Mouse (Mus musculus) forebrain, embryonic 13.5 days (tissue): ENCODE measurements at regions not wholly inside any gene's neighbourhood (a gene's known extent, or its start where the extent isn't known, plus 50 kb on each side); places are given as distances from the start of the nearest gene placed in this dataset.

Source experiments
- ATAC-seq: fragments of 200-750 bp; cut with Nextera tagmentation; 2 replicates; pipeline ENCODE4 v1.8.0; 2017
- H3K27ac ChIP-seq: fragments of 300-500 bp; sonication (generic); 2 replicates; pipeline ENCODE4 v1.5.1; 2015; ENCODE audit warnings: inconsistent platforms, mild to moderate bottlenecking, moderate library complexity
- H3K27me3 ChIP-seq: fragments of 300-500 bp; sonication (generic); 2 replicates; pipeline ENCODE4 v1.6.1; 2015; ENCODE audit warnings: mild to moderate bottlenecking, inconsistent platforms
- H3K36me3 ChIP-seq: fragments of 300-500 bp; sonication (generic); 2 replicates; pipeline ENCODE4 v1.6.1; 2015; ENCODE audit warnings: mild to moderate bottlenecking, inconsistent platforms; ENCODE audit not compliant: poor library complexity, severe bottlenecking
- H3K4me1 ChIP-seq: fragments of 300-500 bp; sonication (generic); 2 replicates; pipeline ENCODE4 v1.6.1; 2015; ENCODE audit warnings: inconsistent platforms
- H3K4me2 ChIP-seq: fragments of 300-500 bp; sonication (generic); 2 replicates; pipeline ENCODE4 v1.6.1; 2015; ENCODE audit warnings: inconsistent platforms, mild to moderate bottlenecking, moderate library complexity
- H3K4me3 ChIP-seq: fragments of 300-500 bp; sonication (generic); 2 replicates; pipeline ENCODE4 v1.5.1; 2015; ENCODE audit warnings: mild to moderate bottlenecking, inconsistent platforms
- H3K9ac ChIP-seq: fragments of 300-500 bp; sonication (generic); 2 replicates; pipeline ENCODE4 v1.6.1; 2015; ENCODE audit warnings: mild to moderate bottlenecking, inconsistent platforms
- H3K9me3 ChIP-seq: fragments of 300-500 bp; sonication (generic); replicated peaks from 2 replicates; pipeline ENCODE4 v1.6.1; 2016; ENCODE audit warnings: inconsistent platforms
- WGBS: fragments of 180-500 bp; shearing (Covaris S2); methylation state at CpG from one replicate; pipeline ENCODE4 v1.1.7; 2015; 5-methylcytosine and 5-hydroxymethylcytosine counted together

DNA sequence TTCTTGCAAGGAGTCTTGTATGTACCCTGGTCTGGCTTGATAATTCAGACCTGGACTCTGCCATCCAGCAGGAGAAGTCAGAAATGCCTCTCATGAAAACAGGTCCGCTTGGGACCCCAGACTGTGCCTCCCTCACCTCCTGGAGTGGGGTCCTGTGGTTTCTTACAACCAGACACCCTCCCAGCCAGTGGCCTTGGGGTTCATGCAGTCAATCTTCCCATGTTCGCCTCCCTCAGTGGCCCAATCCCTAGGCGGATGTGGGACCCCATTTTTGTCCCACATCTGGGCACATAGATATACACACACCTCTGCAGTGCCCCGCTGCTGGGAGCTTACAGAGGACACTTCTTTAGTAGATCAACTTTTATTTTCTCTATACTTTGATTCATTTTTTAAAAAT is 217.7 kb downstream of the Lrfn2 start:
- Histone ChIP-seq H3K9ac (no peak overlapping the region), H3K27ac (no peak overlapping the region), H3K4me3 (no peak overlapping the region), H3K36me3 (no peaks in the 10 kb centered on the region), H3K4me1 (no peaks in the 10 kb centered on the region), H3K27me3 (no peaks in the 10 kb centered on the region), H3K4me2 (no peak overlapping the region), H3K9me3 (no peaks in the 10 kb centered on the region)
- 90% methylated on average over 4 of the region's 4 CpGs for WGBS
- no peak for ATAC-seq

DNA sequence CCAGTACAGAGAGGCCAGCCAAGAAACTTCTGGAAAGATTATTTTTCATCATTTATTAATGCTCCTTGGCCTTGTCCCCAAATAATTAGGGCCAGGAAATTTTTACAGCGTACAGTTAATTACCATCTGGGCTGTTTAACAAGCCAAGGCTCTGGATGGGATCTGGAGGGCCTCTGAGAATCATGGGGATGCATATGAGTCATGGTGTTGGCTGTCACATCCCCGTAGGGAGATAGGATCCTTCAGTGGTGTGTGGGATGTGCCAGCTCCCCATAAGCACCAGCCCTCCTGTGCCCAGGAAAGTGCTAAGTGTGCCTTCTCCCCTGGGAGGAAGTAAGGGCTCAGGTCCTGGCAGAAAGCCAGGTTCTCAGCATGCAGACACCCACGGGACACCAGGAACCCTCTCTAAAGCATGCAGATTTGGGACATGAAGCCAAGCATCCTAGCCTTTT is 218.8 kb downstream of the Lrfn2 start:
- Histone ChIP-seq H3K36me3 (no peaks in the 10 kb centered on the region), H3K27me3 (no peaks in the 10 kb centered on the region), H3K9ac (no peak overlapping the region), H3K9me3 (no peaks in the 10 kb centered on the region), H3K4me1 (no peaks in the 10 kb centered on the region), H3K4me3 (no peak overlapping the region), H3K4me2 (no peak overlapping the region), H3K27ac (no peak overlapping the region)
- ATAC-seq, result no peak
- 71% methylated on average over 3 of the region's 3 CpGs for WGBS

DNA sequence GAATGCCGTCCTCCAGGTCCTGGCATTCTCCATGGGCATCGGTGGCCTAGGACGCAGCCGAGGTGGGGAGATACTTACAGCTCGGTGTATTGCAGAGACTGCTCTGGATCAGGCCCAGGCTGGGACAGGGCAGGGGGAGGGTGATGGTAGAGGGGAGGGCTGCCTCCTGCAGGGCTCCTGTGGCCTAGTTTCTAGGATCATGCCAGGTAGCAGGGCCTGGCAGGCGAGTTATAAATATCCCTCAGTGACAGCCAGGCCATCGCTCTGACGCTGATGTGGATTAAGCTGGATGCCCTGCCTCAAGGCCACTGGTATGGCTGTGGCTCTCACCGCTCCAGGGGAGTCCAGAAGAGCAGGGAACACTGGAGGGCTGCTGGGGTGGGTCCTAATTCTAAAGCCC is 221.8 kb downstream of the Lrfn2 start:
- H3K4me3 ChIP-seq, result no peak overlapping the region
- WGBS, result 82% methylated on average over 9 of the region's 9 CpGs

DNA sequence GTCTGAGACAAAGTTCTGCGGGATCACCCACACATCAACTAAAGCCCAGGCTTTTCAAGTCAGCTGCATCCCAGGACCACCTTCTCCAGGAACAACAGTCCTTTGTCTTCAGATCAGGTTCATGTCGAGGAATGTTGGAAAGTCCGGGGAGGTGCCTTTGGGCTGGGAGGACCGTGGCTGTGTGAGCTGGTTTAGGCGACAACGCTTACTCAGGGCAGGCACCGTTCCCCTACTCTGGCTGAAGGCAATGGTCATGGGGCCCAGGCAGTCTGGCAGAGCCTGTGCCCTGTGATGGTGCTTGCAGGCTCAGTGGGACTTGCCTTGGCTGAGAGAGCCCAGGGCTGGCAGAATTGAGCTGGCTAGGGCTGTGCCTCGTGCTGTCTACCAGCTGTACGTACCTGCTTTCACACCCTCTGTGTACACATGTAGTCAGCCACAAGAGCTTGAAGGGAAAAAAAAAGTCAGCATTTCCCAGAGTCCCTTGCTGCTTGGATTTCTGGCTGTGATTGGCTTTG is 222.9 kb downstream of the Lrfn2 start:
- no peaks in the 10 kb centered on the region for H3K9me3 ChIP-seq
- ATAC-seq, result no peak
- WGBS, result 71% methylated on average over 9 of the region's 9 CpGs
- H3K27ac ChIP-seq, result no peak overlapping the region
- H3K4me1 ChIP-seq, result no peaks in the 10 kb centered on the region
- no peak overlapping the region for H3K9ac ChIP-seq
- H3K36me3 ChIP-seq, result no peaks in the 10 kb centered on the region
- no peaks in the 10 kb centered on the region for H3K27me3 ChIP-seq
- no peak overlapping the region for H3K4me2 ChIP-seq
- H3K4me3 ChIP-seq, result no peak overlapping the region

More for the DNA sequence above, 221.8 kb downstream of the Lrfn2 start:
- H3K9me3 ChIP-seq, result no peaks in the 10 kb centered on the region
- no peak overlapping the region for H3K4me2 ChIP-seq
- H3K9ac ChIP-seq, result no peak overlapping the region
- H3K27me3 ChIP-seq, result no peaks in the 10 kb centered on the region
- no peaks in the 10 kb centered on the region for H3K4me1 ChIP-seq
- H3K36me3 ChIP-seq, result no peaks in the 10 kb centered on the region
- H3K27ac ChIP-seq, result no peak overlapping the region
- no peak for ATAC-seq

DNA sequence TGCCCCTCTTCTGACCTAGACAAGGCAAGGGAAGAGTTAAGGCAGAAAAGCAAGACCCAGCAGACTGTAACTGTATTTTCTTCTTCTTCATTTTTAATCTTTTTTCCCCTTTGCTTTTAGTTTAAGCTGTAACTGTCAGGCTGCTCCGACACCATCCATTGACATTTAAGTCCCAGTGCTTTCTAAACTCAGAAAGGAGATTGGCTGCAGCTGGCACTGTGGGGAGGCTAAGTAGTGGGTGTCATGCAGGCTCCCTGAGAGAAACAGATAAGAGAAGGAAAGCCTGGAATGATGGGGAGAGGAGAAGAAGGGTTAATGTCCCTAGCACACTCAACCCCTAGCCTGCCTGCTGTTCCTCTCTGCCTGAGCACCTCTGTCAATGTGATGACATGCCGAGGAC is 225.4 kb downstream of the Lrfn2 start:
- H3K4me3 ChIP-seq, result no peak overlapping the region
- H3K9me3 ChIP-seq, result no peaks in the 10 kb centered on the region
- no peaks in the 10 kb centered on the region for H3K36me3 ChIP-seq
- WGBS, result 85% methylated on average over 2 of the region's 2 CpGs
- no peak overlapping the region for H3K4me2 ChIP-seq
- H3K27me3 ChIP-seq, result no peaks in the 10 kb centered on the region
- H3K4me1 ChIP-seq, result no peaks in the 10 kb centered on the region
- no peak overlapping the region for H3K27ac ChIP-seq
- no peak overlapping the region for H3K9ac ChIP-seq
- ATAC-seq, result no peak

DNA sequence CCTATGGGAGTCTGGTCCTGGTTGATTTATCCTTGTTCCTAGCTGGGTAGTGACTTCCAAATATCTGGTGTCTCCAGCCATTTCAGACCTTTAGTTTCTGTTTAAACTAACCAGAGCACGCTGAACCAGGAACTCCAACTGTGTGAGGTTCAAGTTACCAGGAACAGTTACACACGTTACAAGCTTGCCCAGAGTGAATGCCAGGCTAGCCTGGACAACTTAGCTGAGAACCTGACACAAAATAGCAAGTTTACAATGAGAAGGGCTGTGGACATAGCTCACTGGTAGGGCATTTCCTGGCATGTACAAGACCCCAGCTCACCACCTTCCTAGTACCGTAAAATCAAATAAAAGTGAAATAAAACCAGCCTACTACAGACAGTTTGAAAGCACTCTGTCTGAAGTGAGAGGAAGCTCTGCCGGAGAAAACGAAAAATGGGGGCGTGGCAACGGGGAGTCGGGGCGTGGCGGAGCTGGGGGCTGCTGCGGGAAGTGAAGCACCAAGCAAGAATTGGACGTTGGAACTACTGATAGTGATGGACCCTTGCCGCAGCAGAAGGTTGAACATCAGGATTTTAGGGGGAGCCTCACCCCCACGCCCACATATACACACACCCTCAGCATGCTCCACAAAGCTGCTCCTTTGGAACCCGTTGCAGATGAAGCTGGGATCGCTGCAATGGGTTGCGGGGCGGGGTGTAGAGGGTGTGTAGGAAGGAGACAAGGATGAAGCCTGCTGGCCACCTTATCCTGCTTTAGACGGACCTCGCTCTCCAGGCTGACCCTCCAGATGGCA is 239.3 kb downstream of the Lrfn2 start:
- H3K9me3 ChIP-seq, result no peaks in the 10 kb centered on the region
- H3K4me3 ChIP-seq, result peak overlapping the region; percentile 42
- H3K36me3 ChIP-seq, result no peaks in the 10 kb centered on the region
- WGBS, result 6% methylated on average over 20 of the region's 20 CpGs
- H3K27ac ChIP-seq, result no peak overlapping the region
- H3K27me3 ChIP-seq, result peaks cover 4% of the 10 kb centered on the region; the same call in 1 of the 2 replicates
- peak; percentile 57 for ATAC-seq
- H3K9ac ChIP-seq, result peak overlapping the region; percentile 51
- H3K4me1 ChIP-seq, result peaks cover 20% of the 10 kb centered on the region
- peak overlapping the region; percentile 81 for H3K4me2 ChIP-seq

DNA sequence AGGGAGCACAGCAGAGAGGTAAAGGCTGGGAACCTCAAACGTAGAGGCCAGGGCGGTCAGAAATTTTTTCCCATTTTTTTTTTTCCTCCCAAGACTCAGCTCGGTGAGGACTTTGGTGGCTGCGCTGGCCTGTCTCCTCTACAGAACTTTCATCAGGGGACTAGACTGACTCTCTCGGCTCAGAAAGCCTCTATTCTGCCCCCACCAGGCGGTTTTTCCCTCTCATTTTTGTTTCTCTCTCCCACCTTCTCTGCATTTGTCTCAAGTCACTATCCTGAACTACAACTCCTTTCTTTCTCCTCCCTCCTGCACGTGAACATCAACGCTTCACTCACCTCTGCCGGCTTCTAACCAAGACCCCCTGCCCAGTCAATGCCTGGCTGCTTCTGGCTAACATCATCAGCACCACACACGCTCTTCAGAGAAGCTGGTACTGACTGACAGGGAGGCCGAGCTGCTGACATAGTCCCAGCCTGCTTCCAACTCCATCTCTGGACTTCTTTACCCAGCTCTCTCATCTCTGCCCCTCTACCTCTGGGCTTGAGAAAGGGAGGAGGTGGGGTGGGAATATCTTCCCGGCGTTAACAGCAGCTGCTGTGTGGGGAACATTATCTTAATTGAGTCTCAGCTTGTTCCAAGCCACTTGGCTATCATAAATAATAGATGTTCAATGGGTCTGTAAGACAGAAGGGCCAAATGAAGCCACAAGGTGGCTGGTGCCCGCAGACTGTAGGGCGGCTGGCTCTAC is 240.0 kb downstream of the Lrfn2 start:
- Histone ChIP-seq H3K9me3 (no peaks in the 10 kb centered on the region), H3K4me2 (peak overlapping the region; percentile 81), H3K27ac (no peak overlapping the region), H3K36me3 (no peaks in the 10 kb centered on the region), H3K27me3 (peaks cover 4% of the 10 kb centered on the region; the same call in 1 of the 2 replicates), H3K4me1 (peaks cover 20% of the 10 kb centered on the region), H3K4me3 (peak overlapping the region; percentile 42), H3K9ac (peak overlapping the region; percentile 51)
- ATAC-seq, result peak; percentile 58
- 9% methylated on average over 15 of the region's 15 CpGs for WGBS

DNA sequence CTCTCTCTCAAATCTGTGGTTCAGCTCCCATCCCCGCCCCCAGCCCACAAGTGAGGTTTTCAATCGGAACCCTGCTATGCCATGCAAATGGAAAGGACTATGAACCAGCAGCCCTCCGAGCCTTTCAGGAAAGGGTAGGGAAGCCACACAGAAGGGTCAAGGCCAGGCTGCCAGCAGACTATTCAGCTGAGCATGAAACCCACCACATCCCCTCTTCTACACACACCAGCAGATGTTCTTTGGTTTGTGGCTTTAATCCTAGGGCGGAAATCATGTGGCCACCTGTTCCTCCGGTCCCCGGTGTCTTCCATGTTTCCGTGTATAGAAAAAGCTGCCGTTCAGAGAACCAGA is 240.6 kb downstream of the Lrfn2 start:
- H3K27ac ChIP-seq, result no peak overlapping the region
- no peaks in the 10 kb centered on the region for H3K9me3 ChIP-seq
- peaks cover 21% of the 10 kb centered on the region for H3K4me1 ChIP-seq
- peak; percentile 3; the same call in 1 of the 2 replicates for ATAC-seq
- peaks cover 4% of the 10 kb centered on the region; the same call in 1 of the 2 replicates for H3K27me3 ChIP-seq
- WGBS, result 60% methylated on average over 8 of the region's 8 CpGs
- no peaks in the 10 kb centered on the region for H3K36me3 ChIP-seq
- no peak overlapping the region for H3K4me2 ChIP-seq
- no peak overlapping the region for H3K4me3 ChIP-seq
- 0 out of 2 replicates have a peak overlapping the region, but pooled peaks have one; percentile 51 for H3K9ac ChIP-seq

DNA sequence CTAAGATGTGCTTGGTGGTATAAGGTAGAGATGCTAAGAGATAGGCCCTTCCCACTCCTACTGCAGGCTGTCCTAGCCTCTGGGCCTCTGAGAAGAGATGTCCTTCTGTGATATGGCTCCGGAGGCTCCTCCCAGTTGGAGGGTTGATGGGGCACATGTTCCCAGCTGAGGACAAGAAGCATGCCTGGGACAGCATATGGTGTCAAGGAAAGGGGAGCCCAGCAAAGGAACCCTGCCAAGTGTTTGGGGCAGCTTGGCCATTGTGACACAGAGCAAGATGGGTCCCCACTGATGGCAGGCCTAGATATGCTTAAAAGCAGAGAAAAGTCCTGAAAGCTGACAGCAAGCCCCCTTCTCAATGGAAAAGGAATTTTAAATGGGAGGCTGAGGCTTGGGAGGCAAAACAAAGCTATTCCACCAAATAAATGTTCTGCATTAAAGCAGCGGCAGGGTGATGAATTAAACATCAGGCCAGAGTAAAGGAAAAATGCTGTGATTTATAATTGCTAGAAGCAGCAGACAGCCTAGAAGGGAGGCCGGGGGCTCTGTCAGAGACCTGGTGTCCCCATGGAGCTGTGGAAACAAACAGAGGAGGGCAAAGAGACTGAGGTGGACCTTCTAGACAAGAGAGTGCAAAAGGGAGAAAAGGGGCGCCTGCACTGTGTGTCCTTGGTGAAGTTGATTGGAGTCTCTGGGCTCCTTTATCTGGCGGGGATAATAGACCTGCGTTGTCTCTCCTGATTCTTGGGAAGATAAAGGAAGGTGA is 246.0 kb downstream of the Lrfn2 start:
- Histone ChIP-seq H3K4me3 (no peak overlapping the region), H3K9me3 (no peaks in the 10 kb centered on the region), H3K4me1 (peaks cover 27% of the 10 kb centered on the region), H3K27ac (peak overlapping the region; percentile 48), H3K27me3 (no peaks in the 10 kb centered on the region), H3K4me2 (no peak overlapping the region), H3K36me3 (no peaks in the 10 kb centered on the region), H3K9ac (no peak overlapping the region)
- peak; percentile 67 for ATAC-seq
- WGBS, result 62% methylated on average over 6 of the region's 6 CpGs

DNA sequence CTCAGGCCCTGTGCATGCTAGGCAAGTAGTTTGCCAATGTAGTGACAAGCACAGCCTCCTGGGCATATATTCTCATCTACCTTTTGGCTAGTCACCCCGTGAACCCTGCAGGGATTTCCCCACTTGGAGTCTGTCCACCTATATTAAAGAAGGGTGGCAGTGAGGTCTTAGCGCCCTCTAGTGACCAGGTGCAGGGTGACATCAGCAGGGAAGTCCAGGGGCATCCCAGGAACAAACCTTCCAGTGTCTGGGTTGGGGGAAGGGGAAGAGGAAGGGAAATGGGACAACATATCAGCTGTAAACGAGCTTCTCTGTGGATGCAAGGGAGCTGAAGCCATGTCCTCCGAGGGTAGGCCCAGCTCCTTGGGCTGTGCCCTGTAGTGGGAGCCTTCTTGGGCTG is 245.7 kb upstream of the Mocs1 start:
- H3K27me3 ChIP-seq, result no peaks in the 10 kb centered on the region
- 7% methylated on average over 4 of the region's 4 CpGs for WGBS
- no peak overlapping the region for H3K9ac ChIP-seq
- ATAC-seq, result no peak
- H3K4me3 ChIP-seq, result no peak overlapping the region
- no peaks in the 10 kb centered on the region for H3K36me3 ChIP-seq
- no peaks in the 10 kb centered on the region for H3K9me3 ChIP-seq
- peaks cover 27% of the 10 kb centered on the region for H3K4me1 ChIP-seq
- no peak overlapping the region for H3K4me2 ChIP-seq
- no peak overlapping the region for H3K27ac ChIP-seq

DNA sequence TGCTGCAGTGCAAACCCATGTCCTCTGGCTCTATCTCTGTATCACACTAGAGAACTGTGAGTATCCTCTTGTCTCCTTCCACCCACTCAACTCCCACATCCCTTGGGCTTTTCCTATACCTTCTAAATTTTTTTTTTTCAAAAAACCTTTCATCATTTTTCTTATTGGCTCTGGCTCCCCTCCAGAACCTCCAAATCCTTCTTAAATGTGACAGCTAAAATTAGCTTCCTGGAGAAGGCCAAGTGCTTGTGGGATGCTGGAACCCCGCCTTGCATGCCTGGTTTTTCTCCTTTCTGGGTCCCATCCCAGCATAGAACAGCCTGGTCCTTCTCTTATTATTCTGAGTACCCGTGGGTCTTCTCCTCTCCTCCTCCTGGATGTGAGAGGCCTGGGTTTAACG is 244.2 kb upstream of the Mocs1 start:
- Histone ChIP-seq H3K27ac (no peak overlapping the region), H3K4me2 (no peak overlapping the region), H3K9me3 (no peaks in the 10 kb centered on the region), H3K36me3 (no peaks in the 10 kb centered on the region), H3K4me3 (no peak overlapping the region), H3K27me3 (no peaks in the 10 kb centered on the region), H3K9ac (no peak overlapping the region), H3K4me1 (peaks cover 14% of the 10 kb centered on the region)
- ATAC-seq, result no peak
- WGBS, result 83% methylated on average over 3 of the region's 3 CpGs
